Mouse (Mus musculus) heart, embryonic 16.5 days (tissue): Measurements from ENCODE around the gene Dock11. TPM values are rescaled to one million over a fixed set of nuclear protein-coding genes. Genes with fewer than 3 reads are reported as not detected.

Source experiments
- ATAC-seq: fragments of 200-750 bp; cut with Nextera tagmentation; replicated peaks from 2 replicates; pipeline ENCODE4 v1.8.0; 2017; ENCODE audit warnings: moderate number of reproducible peaks; ENCODE audit not compliant: insufficient read depth, low FRiP score; ENCODE audit errors: extremely low read depth
- H3K27ac ChIP-seq: fragments of 300-500 bp; sonication (generic); 2 replicates; pipeline ENCODE4 v1.5.1; 2014; ENCODE audit warnings: mild to moderate bottlenecking, low read length, control low read depth, moderate library complexity
- H3K27me3 ChIP-seq: fragments of 300-500 bp; sonication (generic); 2 replicates; pipeline ENCODE4 v1.6.1; 2014; ENCODE audit warnings: low read length, mixed read lengths; ENCODE audit not compliant: control insufficient read depth, insufficient read depth
- H3K36me3 ChIP-seq: fragments of 300-500 bp; sonication (generic); 2 replicates; pipeline ENCODE4 v1.6.1; 2014; ENCODE audit not compliant: control insufficient read depth, insufficient read depth
- H3K4me1 ChIP-seq: fragments of 300-500 bp; sonication (generic); 2 replicates; pipeline ENCODE4 v1.6.1; 2014; ENCODE audit warnings: low read length, mixed read lengths; ENCODE audit not compliant: control insufficient read depth, insufficient read depth
- H3K4me2 ChIP-seq: fragments of 300-500 bp; sonication (generic); 2 replicates; pipeline ENCODE4 v1.6.1; 2014; ENCODE audit warnings: low read depth, mild to moderate bottlenecking, control low read depth, low read length
- H3K4me3 ChIP-seq: fragments of 300-500 bp; sonication (generic); 2 replicates; pipeline ENCODE4 v1.5.1; 2014; ENCODE audit warnings: mild to moderate bottlenecking, control low read depth, low read length
- H3K9ac ChIP-seq: fragments of 300-500 bp; sonication (generic); 2 replicates; pipeline ENCODE4 v1.6.1; 2014; ENCODE audit warnings: low read length, control low read depth
- H3K9me3 ChIP-seq: fragments of 300-500 bp; sonication (generic); replicated peaks from 2 replicates; pipeline ENCODE4 v1.6.1; 2016; ENCODE audit warnings: low read length; ENCODE audit not compliant: control insufficient read depth
- WGBS: fragments of 180-500 bp; shearing (Covaris S2); extraction: QIAGEN DNeasy Blood & Tissue Kit; methylation state at CpG from one replicate; pipeline ENCODE4 v1.1.7; 2014; 5-methylcytosine and 5-hydroxymethylcytosine counted together
- polyA plus RNA-seq: library from polyadenylated mRNA; unstranded; fragments of >200 nt; fragmentation: Nextera tagmentation; extraction: Ambion mirVana; gene quantifications from 2 replicates; pipeline ENCODE4 v1.2.1, GENCODE M21; 2015

The Dock11 gene
- polyA plus RNA-seq, 1 experiment from 2014 or later = 6.0 TPM

DNA sequence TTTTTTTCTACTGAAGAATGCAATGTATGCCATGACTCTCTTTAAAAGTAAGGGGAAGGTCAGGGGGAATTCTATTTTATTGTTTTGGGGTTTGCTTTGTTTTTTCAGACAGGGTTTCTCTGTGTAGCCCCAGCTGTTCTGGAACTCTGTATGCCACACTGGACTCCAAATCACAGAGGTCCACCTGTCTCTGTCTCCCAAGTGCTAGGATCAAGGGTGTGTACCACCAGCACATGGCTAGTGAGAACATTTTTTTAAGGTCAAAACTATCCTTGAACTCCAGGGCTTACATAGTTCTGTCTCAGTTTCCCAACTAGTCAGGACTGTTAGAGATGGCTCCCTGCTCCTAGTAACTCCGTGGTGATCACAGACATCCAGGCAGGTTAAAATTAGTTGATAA, 43.3 kb downstream of the Dock11 start:
- H3K4me2 ChIP-seq = no peak overlapping the region
- no peaks in the 10 kb centered on the region for H3K27me3 ChIP-seq
- no peak for ATAC-seq
- WGBS = 38% methylated on average over 1 of the region's 1 CpGs
- H3K4me1 ChIP-seq = no peaks in the 10 kb centered on the region; the same call in none of the 2 replicates
- no peaks in the 10 kb centered on the region for H3K9me3 ChIP-seq
- no peaks in the 10 kb centered on the region for H3K36me3 ChIP-seq
- no peak overlapping the region for H3K4me3 ChIP-seq
- H3K9ac ChIP-seq = no peak overlapping the region
- no peak overlapping the region for H3K27ac ChIP-seq

GRCm38 (mm10) chrX:35932952-35933351, 44.3 kb downstream of the Dock11 start:
- ATAC-seq = no peak
- no peak overlapping the region for H3K9ac ChIP-seq

DNA sequence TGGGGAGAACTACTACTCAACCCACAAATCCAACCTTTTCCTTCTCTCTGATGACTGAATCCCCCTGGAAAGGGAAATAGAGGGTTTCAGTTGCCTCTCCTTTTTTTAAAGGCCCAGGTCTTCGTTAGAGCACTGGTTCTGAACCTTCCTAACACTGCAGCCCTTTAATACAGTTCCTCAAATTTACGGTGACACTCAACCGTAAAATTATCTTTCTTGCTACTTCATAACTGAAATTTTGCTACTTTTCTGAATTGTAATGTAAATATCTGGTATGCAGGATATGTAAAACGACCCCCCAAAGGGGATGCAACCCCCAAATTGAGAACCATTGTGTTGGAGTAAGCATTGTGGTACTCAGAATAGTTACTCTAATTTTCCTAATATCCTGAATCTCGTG, 49.5 kb downstream of the Dock11 start:
- Histone ChIP-seq H3K4me1 (no peaks in the 10 kb centered on the region; the same call in 1 of the 2 replicates), H3K9me3 (no peaks in the 10 kb centered on the region), H3K9ac (no peak overlapping the region), H3K4me3 (no peak overlapping the region), H3K27ac (no peak overlapping the region), H3K4me2 (no peak overlapping the region), H3K36me3 (no peaks in the 10 kb centered on the region), H3K27me3 (no peaks in the 10 kb centered on the region)
- 77% methylated on average over 5 of the region's 5 CpGs for WGBS
- no peak for ATAC-seq

More at GRCm38 (mm10) chrX:35932952-35933351, 44.3 kb downstream of the Dock11 start:
- H3K9me3 ChIP-seq = no peaks in the 10 kb centered on the region
- H3K36me3 ChIP-seq = no peaks in the 10 kb centered on the region
- no peaks in the 10 kb centered on the region; the same call in none of the 2 replicates for H3K4me1 ChIP-seq
- no peak overlapping the region for H3K27ac ChIP-seq
- H3K4me3 ChIP-seq = no peak overlapping the region
- no peak overlapping the region for H3K4me2 ChIP-seq
- H3K27me3 ChIP-seq = no peaks in the 10 kb centered on the region

- no peaks in the 10 kb centered on the region for H3K4me1 ChIP-seq
- ATAC-seq = no peak
- H3K4me2 ChIP-seq = no peak overlapping the region
- H3K9ac ChIP-seq = no peak overlapping the region
- H3K27ac ChIP-seq = no peak overlapping the region
- H3K4me3 ChIP-seq = no peak overlapping the region
- H3K36me3 ChIP-seq = no peaks in the 10 kb centered on the region
- no peaks in the 10 kb centered on the region for H3K9me3 ChIP-seq
- 32% methylated on average over 1 of the region's 1 CpGs for WGBS
- no peaks in the 10 kb centered on the region for H3K27me3 ChIP-seq
Measured at GRCm38 (mm10) chrX:35946394-35946793, 57.8 kb downstream of the Dock11 start.

- ATAC-seq = no peak
- no peak overlapping the region for H3K9ac ChIP-seq
- no peaks in the 10 kb centered on the region for H3K27me3 ChIP-seq
- no peaks in the 10 kb centered on the region for H3K9me3 ChIP-seq
- WGBS = 78% methylated on average over 4 of the region's 4 CpGs
- no peak overlapping the region for H3K4me3 ChIP-seq
- H3K4me1 ChIP-seq = no peaks in the 10 kb centered on the region
- H3K27ac ChIP-seq = no peak overlapping the region
- no peaks in the 10 kb centered on the region for H3K36me3 ChIP-seq
- H3K4me2 ChIP-seq = no peak overlapping the region
Measured at GRCm38 (mm10) chrX:35950135-35950534, 61.5 kb downstream of the Dock11 start.

- Histone ChIP-seq H3K4me3 (no peak overlapping the region), H3K36me3 (no peaks in the 10 kb centered on the region), H3K4me2 (no peak overlapping the region), H3K27me3 (no peaks in the 10 kb centered on the region), H3K9me3 (no peaks in the 10 kb centered on the region), H3K9ac (no peak overlapping the region), H3K4me1 (no peaks in the 10 kb centered on the region), H3K27ac (no peak overlapping the region)
- 66% methylated on average over 3 of the region's 3 CpGs for WGBS
- no peak for ATAC-seq
Measured at GRCm38 (mm10) chrX:35951945-35952344, 63.3 kb downstream of the Dock11 start.

DNA sequence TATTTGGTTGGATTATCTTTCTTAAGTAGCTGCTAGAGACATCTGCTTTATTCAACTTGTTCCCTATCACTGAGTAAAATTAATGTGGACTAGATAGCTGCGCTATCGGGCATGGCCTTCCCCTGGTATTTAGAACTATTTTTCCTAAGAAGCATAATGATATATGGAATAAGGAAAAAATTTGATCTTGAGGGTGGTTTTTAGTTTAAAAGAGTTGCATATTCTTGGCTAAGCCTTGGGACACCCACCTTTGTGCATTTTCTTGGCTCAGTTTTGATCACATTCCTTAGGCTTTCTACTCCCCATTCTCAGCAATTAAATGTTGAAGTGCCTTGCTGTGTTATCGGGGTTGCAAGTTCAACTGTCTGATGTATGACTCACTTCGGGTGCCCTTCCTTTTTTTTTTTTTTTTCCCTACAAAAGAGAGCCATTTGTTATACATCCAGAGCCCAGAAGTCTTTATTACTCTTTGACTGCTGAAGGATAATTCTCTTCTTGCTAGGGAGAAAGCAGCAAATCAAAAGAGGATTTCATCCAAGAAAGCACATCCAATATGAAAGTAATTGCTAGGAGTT, 64.0 kb downstream of the Dock11 start:
- Histone ChIP-seq H3K4me2 (no peak overlapping the region), H3K4me3 (no peak overlapping the region), H3K4me1 (no peaks in the 10 kb centered on the region), H3K36me3 (no peaks in the 10 kb centered on the region), H3K9ac (no peak overlapping the region), H3K9me3 (no peaks in the 10 kb centered on the region), H3K27me3 (no peaks in the 10 kb centered on the region), H3K27ac (no peak overlapping the region)
- ATAC-seq = no peak
- 57% methylated on average over 4 of the region's 4 CpGs for WGBS

GRCm38 (mm10) chrX:35956236-35956635, 67.6 kb downstream of the Dock11 start:
- no peak overlapping the region for H3K27ac ChIP-seq
- H3K4me3 ChIP-seq = no peak overlapping the region
- no peak for ATAC-seq

GRCm38 (mm10) chrX:35963087-35963486, 74.5 kb downstream of the Dock11 start:
- Histone ChIP-seq H3K4me1 (no peaks in the 10 kb centered on the region), H3K9ac (no peak overlapping the region), H3K27ac (no peak overlapping the region), H3K9me3 (no peaks in the 10 kb centered on the region), H3K36me3 (no peaks in the 10 kb centered on the region), H3K4me2 (no peak overlapping the region), H3K4me3 (no peak overlapping the region), H3K27me3 (no peaks in the 10 kb centered on the region)
- WGBS = 65% methylated on average over 6 of the region's 6 CpGs
- ATAC-seq = no peak

More at GRCm38 (mm10) chrX:35956236-35956635, 67.6 kb downstream of the Dock11 start:
- H3K27me3 ChIP-seq = no peaks in the 10 kb centered on the region
- no peaks in the 10 kb centered on the region for H3K4me1 ChIP-seq
- no peak overlapping the region for H3K4me2 ChIP-seq
- H3K9ac ChIP-seq = no peak overlapping the region
- no peaks in the 10 kb centered on the region for H3K36me3 ChIP-seq
- H3K9me3 ChIP-seq = no peaks in the 10 kb centered on the region
